Mouse (Mus musculus): ENCODE data around the gene Zic1.

Zic1 gene

GRCm38 (mm10) chr9:91384136-91384500 lies 18.5 kb upstream of the Zic1 start:
- no peak for DNase-seq

DNA sequence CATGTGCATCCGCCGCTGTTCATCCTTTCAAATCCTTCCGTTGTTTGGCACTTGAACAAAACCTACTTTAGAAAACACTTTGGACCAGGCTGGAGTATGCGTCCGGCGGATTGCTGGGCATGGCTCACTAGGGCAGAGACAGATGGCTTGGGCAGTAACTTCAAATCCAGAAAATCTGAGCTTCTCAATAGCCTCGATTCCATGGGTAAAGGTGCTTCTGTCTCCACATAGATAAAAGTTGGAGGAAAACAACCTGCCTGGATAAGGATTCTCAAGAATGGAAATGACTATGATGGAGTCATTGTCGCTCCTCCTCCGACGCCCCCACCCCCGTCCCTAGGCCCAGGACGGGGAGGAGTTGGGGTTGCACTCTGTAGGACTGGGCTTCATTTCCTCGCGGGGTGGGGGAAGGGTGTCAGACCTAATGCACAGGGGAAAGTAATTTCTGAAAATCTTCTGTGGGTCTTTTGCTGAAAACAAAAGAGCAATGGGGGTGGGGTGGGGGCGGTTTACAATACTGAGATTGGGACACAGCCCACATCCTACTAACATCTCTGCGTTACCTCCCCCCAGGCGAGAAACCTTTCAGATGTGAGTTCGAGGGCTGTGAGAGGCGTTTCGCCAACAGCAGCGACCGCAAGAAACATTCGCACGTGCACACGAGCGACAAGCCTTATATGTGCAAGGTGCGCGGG lies 18.0 kb upstream of the Zic1 start:
- DNase-seq, result no peak

GRCm38 (mm10) chr9:91382471-91383255 lies 17.1 kb upstream of the Zic1 start:
- no peak for DNase-seq

DNA sequence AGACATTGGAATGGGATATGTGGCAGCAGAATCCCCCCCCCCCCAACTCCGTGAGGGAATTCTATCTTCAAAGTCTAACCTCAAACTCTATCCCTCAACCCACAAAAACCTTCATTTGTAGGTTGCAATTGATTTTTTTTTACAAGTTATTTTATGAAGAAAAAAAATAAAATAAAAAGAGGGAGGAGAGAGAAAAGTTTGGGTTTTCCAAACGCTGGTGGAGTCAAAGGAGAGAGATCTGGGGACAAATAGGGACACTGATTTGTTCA lies 16.4 kb upstream of the Zic1 start:
- DNase-seq, result no peak

DNA sequence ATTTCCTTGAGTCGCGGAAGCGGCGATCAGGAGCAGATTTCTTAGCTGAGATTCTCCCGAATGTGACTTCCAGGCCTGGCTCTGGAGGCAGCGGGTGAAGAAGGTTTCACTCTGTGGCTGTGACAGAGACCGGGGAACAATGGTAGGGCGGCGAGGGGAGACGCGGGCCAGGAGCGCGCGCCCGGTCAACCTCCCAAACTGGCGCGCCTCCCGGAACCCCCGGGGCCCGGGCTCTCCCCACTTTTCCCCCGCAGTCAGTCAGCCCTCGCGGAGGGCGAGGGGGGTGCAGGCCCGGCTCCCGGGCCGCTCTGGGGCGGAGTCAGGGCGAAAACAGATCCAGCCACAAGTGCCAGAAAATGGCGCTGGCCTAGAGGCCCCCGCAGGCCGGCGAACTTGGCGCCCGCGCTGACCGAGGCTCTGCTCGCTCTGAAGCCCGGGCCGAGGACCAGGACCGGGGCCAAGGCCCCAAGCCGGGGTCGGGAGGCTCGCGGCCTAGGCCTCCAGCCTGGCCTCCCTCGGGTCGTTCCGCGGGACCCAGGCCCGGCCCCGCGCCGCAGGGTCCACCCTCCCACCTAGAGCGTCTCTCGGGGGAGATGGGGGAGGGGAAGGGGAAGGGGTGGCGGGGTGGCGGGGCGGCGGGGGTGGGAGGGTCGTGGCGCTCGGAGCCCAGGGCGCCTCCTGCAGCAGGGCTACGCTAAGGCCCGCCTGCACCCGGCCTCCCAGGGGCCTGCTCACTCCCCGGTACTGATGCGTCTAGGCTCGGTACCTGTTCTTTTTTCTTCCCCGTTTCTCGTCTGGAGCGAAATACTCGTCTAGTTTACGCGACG lies 15.9 kb upstream of the Zic1 start:
- peak in 1 of 2 experiments; percentile 47 for DNase-seq

- DNase-seq, result no peak
Measured at GRCm38 (mm10) chr9:91380458-91380914, 14.9 kb upstream of the Zic1 start.

DNA sequence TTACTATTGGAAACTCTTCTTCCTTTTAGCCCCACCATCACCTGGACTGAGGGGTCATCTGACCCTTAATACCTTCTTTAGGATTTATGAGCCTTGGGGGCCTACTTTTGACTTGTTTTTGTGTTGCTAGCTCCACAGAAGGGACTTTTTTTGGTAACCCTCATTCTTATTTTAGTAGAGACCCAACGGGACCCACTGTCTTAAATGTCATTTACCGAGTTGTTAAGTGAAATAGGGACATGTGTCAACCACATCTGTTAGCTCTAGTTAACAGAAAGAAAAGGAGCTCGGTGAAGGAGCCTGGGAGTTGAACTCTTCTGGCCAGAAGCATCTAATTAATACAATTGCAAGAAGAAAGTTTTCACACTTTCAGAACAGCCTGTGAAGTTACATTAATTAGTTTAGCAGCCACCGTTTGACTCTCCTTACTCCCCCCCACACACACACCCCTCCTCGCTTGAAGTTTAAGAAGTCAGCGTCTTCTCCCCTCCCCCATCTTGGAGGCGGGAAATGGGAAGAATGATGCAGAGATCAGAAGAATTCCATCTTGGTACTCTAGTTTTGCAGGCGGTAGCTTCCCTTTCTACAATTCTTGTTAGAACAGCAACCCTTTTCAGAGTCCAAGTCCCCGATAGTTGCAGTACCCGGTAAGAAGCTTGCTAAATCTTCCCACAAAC lies 14.3 kb upstream of the Zic1 start:
- no peak for DNase-seq

- DNase-seq, result no peak
Measured at GRCm38 (mm10) chr9:91379300-91379635, 13.7 kb upstream of the Zic1 start.

GRCm38 (mm10) chr9:91378411-91379299 lies 13.0 kb upstream of the Zic1 start:
- peak in 1 of 2 experiments; percentile 19 for DNase-seq

GRCm38 (mm10) chr9:91377873-91378150 lies 12.2 kb upstream of the Zic1 start:
- DNase-seq, result no peak

DNA sequence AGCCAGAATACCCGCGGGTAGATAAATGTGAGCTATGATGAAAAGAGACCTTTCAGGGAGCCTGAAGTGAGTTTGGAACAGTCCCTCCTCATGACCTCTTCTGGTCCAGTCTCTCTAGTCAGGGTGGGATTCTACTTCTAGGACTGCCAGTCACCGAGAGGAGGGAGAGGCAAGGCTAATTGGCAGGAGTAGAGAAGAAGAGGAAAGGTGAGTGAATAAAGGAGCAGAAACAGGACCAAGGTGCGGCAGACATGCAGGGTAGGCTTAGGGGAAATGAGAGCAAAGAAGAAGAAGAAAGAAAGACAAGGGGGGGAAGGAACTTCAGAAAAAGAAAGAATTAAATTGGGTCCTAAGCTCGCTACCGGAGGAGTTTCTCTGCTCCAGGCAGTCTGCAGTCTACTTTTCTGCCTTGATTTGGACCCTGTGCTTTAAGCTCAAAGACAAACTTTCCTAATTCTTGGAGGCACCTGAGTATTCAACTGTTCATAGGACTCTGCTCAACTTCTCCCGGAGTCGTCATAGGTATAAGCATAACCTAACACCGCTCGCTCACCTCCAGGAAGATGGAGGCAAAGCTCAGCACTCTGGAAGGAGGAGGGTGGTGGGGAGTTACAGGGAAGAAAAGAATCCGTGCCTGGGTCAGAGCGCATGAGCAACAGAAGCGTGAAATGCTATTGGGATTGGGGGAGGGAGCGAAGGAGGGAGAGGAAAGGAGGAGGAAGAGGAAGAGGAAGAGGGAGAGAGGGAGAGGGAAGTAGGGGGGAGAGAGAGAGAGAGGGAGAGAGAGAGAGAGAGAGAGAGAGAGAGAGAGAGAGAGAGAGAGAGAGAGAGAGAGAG lies 11.6 kb upstream of the Zic1 start:
- DNase-seq, result no peak

- DNase-seq, result no peak
Measured at GRCm38 (mm10) chr9:91374665-91375064, 9.1 kb upstream of the Zic1 start.

- no peak for DNase-seq
Measured at GRCm38 (mm10) chr9:91373811-91374575, 8.4 kb upstream of the Zic1 start.

DNA sequence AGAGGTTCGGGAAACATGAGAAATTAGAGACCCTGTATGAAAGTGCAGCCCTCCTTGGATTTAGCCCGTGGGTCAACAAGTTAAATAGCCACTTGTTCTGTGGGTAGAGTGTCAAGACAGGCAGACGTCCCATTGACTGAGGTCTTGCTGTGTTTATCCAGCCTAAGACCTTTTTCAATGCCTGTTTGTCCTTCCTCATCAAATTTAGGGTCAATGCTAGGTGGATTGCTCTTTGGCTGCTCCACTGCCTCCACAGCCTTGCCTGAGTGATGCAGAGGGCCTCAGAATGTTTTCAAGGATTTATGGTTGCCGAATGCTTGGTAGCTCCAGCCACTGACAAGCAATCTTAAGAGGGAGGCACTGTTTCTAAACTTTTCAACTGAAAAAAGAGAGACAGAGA lies 6.0 kb upstream of the Zic1 start:
- no peak for DNase-seq

DNA sequence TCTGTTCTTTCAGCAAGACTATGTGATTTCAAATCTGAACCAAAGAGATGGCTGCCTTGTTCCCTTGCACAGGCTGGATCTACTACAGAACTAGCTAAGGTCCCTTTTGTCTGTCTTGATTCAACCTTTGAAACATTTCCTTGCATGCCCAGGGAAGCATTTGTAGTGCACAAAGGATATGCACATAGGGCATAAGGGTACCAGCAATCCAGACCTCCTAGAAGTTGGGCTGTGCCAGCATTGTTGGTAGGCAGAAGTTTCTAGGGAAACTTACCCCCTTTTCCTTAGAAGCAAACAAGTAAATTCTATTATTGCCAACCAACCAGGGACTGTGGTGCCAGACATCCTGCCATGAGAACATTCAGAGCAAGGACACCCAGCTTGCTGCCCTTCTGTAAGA lies 5.4 kb upstream of the Zic1 start:
- DNase-seq, result no peak

GRCm38 (mm10) chr9:91370191-91370708 lies 4.6 kb upstream of the Zic1 start:
- DNase-seq, result no peak

DNA sequence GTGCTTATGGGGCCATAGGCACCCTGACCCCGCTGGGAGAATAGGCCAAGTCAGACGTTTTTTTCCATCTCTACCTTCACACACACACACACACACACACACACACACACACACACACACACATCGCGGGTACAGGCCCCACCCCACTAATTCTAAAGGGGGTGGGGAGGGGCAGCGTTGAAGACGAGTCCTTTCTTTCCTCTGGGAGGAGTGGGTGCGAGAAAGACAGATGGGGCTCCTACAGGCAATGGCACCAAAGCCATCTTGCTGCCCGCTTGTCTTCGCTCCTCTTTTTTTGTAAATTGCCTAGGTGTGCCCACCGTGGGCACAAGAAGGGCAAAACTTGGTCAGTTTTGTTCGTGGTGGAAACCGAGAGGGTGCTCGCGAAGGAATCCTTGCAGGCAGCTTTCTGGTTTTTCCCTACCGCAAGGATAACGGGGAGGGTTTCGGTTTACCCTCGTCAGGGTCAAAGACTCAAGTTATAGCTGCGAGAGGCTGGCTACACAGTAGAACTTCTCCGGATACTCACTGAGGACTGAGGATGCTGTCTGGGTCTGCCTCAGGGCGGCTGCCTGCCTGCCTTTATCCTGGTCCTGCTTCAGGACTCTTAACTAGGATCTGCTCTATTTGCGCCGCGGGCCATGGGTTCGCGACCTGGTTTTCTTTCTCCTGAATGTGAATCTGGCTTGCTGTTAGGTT lies 3.8 kb upstream of the Zic1 start:
- no peak for DNase-seq

DNA sequence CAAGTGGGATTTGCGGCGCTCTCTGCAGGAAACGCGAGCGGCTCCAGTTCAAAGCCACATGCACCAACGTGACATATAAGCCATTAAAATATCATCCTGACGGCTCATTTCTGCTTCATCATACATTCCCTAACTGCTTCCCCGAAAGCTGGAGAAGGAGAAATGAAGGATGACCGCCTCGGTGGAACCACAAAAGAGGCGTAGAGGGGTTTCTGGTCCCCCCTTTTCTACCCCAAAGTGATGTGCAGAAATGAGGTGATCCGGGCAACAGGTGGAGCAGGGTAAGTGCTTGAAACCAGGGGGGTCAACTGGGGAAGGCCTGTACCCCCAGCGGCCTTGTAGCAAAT lies 3.3 kb upstream of the Zic1 start:
- no peak for DNase-seq

DNA sequence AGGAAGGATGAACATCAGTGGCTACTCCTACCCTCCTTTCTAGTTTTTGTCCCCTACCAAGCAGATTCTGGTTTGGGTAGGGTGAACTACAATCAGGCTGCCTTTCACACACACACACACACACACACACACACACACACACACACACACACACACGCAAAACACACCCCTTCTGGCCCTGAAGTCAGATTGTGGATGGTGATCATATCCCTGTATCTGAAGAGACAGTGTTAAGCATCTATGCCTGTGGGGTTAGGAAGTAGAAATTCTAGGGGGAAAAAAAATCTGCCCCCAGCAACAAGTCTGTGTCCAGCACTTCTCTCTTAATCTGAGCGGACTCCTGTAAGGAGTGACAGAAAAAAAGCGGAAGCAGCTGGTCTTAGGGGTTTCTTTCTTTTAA lies 2.5 kb upstream of the Zic1 start:
- no peak for DNase-seq
